Mouse (Mus musculus) adrenal gland, adult (tissue): ENCODE results near the gene Tgfbr3.

ENCODE experiments used
- DNase-seq, 2 experiments: peaks; one replicate each; pipeline ENCODE4 v3.0.0; 2022 to 2023; ENCODE audit warnings: low spot score in 1 of 2; ENCODE audit not compliant: inconsistent age in 2 of 2

The Tgfbr3 gene

DNA sequence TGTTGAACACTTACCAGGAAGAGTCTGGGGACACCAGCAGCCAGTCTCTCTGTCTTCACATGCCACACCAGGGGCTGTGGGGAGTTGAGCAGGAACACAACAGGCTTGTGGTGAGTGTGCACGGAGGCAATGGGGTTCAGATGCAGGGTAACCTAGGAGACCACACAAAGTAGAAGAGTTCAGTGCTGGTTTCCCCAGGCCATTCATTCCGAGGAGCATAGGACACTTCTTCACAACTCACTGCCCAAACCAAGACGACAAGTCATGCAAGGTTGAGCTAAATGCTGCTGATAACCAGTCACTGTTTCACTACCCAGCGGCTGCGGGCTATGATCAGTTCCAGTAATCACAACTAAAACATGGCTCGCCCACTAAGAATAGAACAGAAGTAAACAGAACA, 111.6 kb downstream of the Tgfbr3 start:
- no peak for DNase-seq

DNA sequence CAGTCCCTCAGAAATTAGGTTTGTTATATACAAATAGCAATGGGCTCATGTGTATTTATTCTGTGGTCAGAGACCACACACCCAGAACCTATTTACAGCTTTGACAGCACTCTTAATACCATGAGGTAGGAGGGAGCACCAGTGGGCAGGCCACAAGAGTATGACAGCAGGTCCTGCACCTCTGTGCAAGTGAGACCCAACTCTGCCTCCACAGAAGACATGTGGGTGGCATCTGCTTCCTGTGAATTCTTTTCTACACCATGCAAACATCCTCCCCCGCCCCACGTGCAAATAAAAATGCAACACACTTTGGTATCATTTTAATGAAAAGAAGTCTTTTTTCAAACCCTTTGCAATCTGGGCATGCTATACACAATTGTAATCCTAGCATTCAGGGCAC, 112.2 kb downstream of the Tgfbr3 start:
- peak in 1 of 2 experiments; percentile 67 for DNase-seq

DNA sequence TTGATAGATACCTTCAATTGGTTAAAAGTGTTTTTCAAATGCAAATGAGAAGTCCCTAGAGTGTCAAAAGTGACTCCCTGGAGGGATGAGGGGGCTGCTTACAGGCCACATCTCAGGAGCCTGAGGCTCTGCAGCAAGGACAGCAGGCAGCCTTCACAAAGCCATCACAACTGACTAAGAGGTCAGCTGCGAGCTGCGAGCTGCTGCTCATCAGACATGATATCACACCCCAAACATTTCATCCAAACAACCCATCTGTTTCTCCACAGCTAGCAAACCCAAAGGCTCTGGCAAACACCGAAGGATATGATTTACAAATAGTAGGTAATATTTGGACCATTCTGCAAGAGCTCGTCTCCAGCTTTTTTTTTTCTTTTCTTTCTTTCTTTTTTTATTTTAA, 112.6 kb downstream of the Tgfbr3 start:
- peak; percentile 57 to 80 for DNase-seq

DNA sequence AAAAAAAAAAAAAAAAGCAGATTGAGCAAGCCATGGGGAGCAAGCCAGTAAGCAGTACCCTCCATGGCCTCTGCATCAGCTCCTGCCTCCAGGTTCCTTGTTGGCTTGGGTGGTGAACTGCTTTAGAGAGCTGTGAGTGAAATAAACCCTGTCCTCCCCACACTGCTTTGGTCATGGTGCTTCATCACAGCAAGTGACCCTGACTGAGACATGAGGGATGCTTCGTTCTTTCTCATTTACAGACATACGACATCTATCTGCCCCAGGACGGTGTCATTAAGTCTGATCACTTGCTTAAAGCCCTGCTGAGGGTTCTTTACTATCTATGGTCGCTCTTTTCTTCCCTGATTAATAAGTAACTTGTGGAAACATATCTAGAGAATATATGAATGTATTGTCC, 113.2 kb downstream of the Tgfbr3 start:
- peak; percentile 51 to 81 for DNase-seq

DNA sequence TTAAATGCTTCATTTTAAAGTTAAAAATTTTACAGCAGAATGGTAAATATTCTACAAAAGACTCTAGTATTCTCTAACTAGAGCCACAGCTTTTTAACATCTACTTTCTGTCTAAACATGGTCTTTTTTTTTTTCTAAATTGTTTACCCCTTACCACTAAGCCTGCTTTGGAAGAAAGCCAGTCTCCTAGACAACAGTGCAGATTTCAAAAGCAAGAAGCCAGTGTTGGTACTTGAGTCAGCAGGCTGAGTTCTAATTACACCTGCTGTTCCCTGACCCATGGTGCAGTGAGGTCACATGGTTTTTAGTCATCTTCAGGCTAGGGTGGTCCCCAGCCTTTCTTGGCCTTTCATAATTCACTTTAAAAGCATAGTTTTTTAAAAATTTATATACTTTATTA, 115.2 kb downstream of the Tgfbr3 start:
- no peak for DNase-seq

DNA sequence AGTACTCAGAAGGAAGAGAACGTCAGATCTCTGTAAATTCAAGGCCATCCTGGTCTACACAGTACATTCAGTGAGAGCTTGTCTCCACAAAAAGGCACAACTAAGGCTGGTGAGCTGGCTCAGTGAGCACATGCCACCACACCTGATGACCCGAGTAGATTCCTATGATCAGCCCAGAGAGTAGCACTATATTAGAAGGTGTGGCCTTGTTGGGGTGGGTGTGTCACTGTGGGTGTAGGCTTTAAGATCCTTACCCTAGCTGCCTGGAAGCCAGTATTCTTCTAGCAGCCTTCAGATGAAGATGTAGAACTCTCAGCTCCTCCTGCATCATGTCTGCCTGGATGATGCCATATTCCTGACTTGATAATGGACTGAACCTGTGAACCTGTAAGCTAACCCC, 115.9 kb downstream of the Tgfbr3 start:
- DNase-seq = peak in 1 of 2 experiments; percentile 72

DNA sequence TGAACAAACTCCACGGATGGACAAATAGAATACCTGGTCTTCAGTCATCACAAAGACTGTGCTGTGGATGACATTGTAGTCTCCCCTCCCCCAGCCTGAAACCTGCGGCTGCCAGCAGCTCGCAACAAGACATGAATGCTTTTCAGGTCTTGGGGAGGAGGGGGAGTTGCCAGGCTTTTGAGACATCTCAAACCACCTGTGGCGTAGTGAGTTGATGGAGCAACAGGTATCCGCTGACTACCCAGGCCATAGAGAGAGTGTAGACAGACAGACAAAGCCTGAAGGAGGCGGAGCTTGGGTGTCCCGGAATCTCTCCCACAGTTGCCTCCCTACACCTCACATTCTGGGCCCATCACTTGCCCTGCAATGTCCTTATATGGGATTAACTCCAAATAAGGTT, 117.6 kb downstream of the Tgfbr3 start:
- no peak for DNase-seq

DNA sequence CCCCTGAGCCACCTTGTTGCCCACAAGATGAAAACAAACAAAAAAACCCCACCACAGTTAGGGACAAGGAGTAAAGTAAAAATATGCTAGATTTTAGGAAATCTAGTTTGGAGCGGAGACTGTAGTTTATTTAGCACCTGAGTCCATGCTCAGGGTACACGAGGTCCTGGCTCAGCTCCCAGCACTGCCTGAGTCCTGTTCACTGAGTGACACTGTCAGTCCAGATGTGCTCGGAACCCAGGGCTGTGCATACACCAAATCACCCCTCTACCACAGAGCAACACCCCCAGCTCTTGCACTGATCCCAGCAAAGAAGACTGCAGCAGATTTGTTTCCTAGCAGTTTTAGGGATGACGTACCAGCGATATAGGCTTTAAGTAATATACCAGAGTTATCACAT, 119.6 kb downstream of the Tgfbr3 start:
- DNase-seq = no peak

DNA sequence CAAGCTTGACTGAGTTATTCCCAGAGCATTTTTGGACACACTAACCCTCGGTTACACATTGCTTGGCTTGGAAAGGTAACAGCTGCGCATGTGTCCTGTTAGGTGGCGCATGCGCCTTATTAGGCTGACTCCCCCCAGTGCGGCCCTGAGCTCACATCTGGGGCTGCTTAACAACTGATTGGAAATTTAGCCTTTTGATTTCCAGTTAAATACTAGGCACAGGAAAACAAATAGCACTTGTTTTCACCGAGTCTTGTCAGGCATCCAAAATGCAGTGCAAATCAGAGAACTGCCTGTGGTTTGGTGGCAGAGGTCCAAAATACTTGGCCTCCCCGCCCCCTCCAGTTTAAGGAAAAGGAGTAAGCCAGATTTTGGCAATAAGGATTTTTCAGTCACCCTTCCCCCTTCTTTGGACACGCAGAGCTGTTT, 121.5 kb downstream of the Tgfbr3 start:
- DNase-seq = peak; percentile 82 to 94

DNA sequence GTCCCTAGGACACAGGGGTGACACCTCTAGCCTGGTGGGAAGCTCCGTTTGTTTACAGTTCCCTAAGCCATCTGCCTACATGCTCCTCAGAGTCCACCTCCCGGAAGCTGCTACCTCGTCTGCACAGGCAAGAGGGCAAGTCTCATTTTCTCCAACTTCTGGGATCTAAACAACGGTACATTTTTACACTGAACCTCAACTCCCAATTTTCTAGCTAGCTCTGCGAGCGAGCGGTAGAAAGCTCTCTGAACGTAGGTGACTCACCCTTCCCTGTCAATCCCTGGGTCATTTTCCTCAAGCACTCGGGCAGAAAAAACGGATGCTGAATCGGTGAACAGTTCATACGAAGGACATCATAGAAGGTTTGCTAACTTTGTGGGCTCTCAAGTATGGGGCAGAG, 122.1 kb downstream of the Tgfbr3 start:
- DNase-seq = peak in 1 of 2 experiments; percentile 71

DNA sequence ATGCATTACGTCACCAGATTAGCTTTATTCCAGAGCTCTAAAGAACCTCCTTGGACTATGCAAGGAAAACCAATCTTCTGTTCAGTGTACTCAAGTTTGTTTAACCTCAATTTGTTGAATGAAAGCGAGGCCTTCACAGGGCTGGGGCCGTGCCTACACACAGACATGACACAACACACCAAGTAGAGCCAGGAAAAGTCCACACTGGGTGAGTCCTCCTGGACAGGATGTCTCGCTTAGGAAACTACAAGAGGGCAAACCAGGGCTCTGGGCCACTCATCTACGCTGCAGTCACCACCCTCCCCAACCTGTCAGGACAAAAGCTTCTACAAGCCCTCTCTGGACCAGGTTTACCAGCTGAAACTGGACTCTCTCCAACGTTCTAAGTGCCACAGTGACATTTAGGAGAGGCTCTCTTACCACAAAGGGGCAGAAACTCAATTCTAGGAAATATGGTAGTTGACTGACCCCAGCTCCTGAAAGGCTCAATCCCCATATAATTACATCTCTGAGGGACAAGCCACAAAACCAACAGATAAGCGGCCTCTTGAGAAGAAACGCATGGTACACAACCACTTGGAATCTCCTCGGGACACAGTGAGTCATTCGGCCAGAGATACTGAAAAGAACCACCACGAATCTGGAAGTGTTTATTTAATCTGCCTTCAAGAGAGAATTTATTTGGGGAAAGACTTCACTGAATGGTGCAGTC, 122.6 kb downstream of the Tgfbr3 start:
- peak; percentile 59 to 91 for DNase-seq

DNA sequence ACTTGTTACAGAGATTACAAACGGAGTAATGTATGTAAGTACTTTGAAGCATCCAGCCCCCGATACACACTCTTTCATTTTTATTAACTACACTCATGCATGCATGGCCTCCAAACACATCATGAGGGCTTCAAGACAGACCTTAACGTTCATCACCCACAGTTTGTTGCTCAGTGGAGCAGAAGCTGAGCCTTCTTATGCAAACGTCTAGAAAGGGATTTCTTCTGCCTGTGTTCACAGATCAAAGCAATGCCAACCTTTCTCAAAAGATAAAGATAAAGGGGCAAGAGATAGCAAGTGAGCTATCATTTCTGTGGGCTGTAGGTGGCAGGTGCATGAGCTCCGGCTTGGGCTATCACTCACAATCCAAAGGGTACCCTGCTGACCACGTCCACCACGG, 123.7 kb downstream of the Tgfbr3 start:
- peak in 1 of 2 experiments; percentile 49 for DNase-seq

DNA sequence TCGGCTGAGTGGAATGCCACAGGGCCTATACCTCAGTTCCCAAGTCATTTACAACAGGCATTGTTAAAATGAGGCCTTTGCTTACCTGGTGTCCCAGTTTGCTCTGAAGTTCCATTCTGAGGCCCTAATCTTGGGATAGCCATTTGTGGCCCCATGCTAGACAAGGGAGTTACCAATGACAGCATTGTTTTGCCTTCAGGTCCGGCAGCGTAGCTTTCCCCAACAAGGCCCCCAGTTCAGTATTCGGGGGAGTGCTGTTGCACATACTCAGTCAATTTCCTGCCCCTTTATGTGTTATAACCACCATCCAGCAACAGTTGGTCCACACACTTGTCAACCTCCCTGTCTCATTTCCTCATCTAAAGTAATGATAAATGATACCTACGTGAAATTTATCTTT, 124.2 kb downstream of the Tgfbr3 start:
- DNase-seq = no peak

DNA sequence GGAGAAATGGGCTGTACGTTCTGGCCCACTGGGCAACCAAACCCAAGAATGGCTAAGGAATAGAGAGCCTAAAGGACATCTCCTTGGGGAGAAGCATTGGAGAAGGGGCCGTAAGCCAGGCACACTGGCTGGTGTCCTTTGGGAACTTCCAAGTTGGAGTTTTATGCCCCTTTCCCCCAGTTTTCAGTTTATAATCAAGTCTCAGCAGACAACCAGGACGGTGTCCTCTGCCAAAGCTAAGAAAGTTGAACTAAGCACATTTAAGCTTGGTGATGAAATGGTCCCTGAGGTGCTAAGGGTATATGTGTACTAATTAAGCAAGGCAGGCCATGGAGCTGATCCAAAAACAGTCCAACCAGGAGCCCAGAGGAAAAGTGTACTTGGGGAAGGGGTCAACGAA, 124.6 kb downstream of the Tgfbr3 start:
- peak in 1 of 2 experiments; percentile 75 for DNase-seq

DNA sequence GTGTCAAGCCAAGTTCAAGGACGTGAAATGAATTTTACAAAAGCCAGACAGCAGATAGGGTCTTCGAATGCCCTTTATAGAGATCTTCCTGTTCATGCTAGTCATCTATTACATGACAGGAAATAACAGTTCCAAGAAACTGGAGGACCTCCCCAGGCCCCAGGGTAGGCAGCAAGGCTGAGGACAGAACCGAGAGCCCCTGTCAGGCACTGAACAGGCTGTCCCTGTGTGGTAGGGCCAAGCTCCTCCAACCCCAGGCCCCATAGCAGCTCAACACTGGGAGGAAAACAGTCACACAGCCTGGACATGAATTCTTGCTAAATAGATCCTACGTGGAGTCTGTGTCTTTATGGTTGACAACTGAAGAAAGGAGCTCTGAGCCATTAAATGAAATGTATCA, 125.3 kb downstream of the Tgfbr3 start:
- peak in 1 of 2 experiments; percentile 55 for DNase-seq

DNA sequence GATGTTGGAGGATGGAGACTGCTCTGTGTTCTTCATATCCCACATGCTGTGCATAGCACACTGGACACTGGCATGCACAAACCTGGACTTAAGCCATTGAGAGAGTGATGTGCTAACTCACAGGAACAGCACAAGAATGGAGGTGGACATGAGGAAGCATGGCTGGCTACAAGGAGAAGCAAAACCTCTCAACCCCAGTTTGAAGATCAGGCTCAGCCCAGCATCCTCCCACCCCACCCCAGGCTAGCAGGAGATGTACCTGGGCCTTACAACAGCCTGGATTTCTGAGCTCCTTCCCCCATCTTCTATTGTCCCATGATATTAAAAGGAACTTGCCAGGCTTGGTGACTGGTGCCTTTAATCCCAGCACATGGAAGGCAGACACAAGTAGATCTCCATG, 126.1 kb downstream of the Tgfbr3 start:
- DNase-seq = no peak

DNA sequence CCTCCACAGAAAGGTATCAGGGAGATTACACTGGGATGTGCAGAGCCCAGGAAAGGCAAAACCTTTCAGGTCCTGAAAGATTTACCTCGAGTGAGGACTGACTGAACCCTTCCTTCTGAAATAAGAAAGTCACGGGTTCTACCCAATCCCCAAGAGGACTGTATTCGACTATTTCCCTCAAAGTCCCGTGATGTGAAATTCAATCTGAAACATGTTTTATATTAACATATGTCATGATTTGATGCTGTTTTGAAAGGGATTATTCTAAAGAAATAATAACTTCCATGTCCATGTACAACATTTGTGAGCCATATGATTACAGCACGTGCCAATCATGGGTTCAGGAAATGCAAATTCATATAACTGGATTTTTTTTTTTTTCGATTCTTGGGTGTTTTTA, 126.6 kb downstream of the Tgfbr3 start:
- DNase-seq = no peak

DNA sequence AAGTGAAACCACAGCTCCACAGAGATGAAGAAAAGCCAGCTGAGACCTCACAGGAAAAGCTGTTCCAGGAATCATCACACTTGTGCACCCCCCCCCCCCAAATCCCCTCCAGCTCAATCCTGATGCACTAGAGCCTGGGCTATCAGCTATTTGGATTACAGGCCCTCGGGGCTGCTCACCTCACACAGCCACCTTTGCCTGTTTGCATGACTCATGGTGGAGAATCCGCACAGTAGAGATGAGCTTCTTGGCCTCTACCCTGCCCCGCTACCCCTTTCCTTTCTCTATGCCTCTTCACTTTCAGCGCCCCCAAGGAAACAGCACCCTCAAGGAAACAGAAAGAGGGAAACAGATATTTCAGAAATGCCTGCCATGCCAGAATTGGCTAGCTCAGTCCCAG, 127.1 kb downstream of the Tgfbr3 start:
- DNase-seq = no peak

DNA sequence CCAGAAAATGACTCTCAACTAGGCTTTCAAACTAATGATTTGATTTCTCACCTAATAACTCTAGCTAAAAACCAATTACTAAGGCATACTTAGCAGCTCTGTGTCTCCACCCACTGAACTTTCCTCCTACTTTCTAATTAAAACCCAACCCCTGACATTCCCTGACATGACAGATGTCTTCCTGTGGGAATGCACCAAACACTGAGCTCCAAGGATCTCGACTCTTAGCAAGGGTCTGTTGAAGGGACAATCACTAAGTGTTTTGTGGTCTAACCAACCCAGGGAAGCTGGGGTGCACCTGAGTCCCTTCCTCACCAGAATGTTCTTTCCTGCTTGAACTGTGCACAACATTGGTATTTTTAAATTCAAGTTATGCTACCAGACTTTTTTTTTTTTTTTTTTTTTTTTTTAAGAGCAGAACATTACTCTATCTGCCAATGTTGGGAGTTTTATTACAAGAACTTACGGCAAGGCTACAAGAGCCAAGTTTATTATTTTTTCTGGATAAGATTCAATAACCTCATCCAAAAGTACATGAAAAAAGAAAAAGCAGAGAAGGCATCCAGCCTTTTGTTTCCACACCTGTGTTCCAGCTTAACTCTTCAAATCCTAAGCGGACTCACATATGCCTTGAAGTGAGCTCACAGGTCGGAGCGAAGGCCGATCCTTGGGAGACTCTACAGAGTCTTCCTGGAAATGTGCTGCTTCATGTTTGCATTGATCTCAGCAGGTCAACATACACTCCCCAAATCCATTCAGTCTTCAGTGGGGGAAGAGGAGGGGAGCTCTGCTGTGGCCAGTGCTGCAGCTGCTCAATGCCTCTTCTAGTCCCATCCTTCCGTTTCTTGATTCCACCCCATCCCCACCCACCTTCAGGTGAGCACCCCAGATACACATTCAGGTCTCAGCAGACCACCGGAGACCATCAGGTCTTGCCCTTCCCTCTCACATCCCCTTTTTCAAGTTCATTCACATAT, 129.2 kb downstream of the Tgfbr3 start:
- peak in 1 of 2 experiments; percentile 78 for DNase-seq

DNA sequence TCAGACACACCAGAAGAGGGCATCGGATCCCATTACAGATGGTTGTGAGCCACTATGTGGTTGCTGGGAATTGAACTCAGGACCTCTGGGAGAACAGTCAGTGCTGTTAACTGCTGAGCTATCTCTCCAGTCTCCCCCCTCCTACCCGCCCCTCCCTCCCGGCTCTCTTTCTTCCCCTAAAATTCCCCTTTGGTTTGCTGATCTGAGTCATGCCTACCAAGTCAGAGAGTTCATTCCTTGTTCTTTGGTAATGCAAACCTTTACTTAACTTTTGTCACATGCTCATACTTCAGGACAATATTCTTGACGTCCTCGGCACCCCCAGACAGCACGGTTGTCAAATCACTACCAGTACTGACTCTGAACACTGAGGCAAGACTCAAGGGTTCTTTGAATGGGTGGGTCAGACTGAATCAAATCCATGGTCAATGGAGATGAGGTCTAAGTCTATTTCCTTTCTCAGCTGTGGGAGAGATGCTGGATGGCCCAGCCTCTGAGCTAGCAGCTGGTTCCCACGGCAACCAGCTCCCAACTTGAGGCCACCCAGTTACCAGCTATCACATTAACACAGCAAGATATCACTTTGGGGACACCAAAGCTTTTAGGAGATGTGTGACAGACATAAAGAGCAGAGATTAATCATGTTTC, 130.8 kb downstream of the Tgfbr3 start:
- DNase-seq = no peak

DNA sequence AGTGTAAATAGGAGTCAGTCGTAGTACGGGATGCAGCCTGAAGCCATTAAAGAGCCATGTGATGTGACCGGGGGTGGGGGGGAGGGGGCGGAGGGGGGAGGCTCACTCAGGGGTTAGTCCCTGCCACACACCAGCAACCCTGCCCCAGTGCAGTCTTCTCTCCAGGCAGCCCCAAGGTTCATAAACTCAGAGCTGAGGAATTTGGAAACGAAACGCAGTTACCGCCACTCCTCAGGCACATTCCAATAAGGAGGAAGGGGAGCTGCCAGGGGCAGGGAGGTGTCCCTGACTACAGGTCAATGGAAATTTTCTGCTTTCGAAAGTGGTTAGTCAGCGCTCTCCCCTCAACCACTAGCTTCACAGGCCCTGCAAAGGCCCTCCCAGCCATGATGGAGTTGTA, 132.0 kb downstream of the Tgfbr3 start:
- peak; percentile 72 to 90 for DNase-seq

DNA sequence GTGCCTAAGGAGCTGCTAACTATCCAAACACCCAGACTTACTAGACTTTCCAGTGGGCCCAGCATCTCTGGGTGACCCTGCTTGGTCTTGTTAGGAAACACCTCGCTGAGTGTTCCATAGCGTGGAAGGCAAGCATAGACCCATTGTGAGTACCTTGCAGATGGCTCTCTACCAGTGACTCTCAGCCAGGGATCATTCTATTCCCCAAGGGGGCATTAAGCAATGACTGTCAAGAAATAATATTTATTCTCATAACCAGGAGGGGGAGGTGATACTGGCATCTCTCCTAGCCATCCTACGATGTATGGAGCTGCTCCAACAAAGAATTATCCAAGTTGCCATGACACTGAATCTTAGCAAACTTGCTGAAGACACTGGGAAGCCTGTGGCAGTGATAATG, 133.3 kb downstream of the Tgfbr3 start:
- DNase-seq = peak in 1 of 2 experiments; percentile 71
